Mouse (Mus musculus): ENCODE measurements around the gene Rbm38.

DNA sequence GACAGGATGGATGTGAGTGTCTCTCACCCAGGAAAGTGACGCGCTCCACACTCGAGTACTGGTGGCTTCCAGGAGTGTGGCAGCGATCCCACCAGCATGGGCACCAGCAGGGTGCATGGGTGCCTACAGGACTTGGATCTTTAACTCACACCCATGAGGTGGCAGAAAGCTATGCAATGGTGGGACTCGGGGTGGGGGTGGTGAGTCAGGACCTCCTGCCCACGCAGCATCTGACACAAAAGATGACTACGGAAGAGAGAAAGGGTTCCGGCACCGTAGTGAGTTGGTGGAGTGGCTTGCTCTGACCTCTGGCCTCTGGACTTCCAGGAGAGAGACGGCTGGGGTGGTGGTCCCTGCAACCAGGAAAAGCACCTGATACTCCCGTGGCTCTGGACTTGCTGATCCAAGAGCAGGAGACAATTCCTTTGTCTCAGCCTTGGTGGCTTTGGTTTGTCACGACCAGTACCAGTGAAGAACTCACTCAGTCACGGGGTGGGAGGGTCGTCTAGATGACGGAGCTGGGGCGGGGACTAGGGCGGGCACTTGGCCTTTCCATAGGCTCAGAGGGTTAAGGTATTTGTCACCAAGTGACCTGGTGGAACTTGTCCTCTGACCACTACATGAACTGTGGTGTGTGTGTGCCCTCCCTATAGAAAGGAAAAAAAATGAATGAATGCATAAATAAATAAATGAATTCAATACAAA is 27.9 kb downstream of the Rbm38 start:
- TF ChIP-seq POLR2A (IDR thresholded peaks at IDR 0.05; ENCODE audit: borderline replicate concordance, extremely low read depth, insufficient read depth, insufficient read length, poor library complexity, severe bottlenecking) (no peak), CTCF (IDR thresholded peaks at IDR 0.05; ENCODE audit: borderline replicate concordance, extremely low read depth, insufficient read depth, insufficient read length) (no peak)
